8 mouse cellular contexts compared by ENCODE assay signal in genomic region chr3:68493586-68494295, GRCm38 (mm10).
A peak's percentile ranks its signal among the peaks of the same experiment; 100 is the strongest.
DNase-seq lines count a peak whose midpoint lies in the region; ATAC-seq lines count a peak whose summit lies in the region.

No protein-coding gene starts in this region.

- peak overlapping the region; percentile 81 for H3K4me2 ChIP-seq in heart, embryonic 12.5 days
- peak overlapping the region; percentile 100 for H3K4me2 ChIP-seq in kidney, embryonic 15.5 days
- peak overlapping the region; percentile 99 for H3K4me2 ChIP-seq in midbrain, embryonic 16.5 days (ENCODE audit: low read length)
- H3K4me2 ChIP-seq in stomach, embryonic 16.5 days (ENCODE audit: low read depth, low read length) = peak overlapping the region; percentile 93

- H3K36me3 ChIP-seq in heart, embryonic 12.5 days = peaks cover 4% of the 10 kb centered on the region
- H3K36me3 ChIP-seq in kidney, embryonic 15.5 days = no peaks in the 10 kb centered on the region
- no peaks in the 10 kb centered on the region for H3K36me3 ChIP-seq in midbrain, embryonic 16.5 days (ENCODE audit: control insufficient read depth, insufficient read depth, low read length)
- no peaks in the 10 kb centered on the region for H3K36me3 ChIP-seq in stomach, embryonic 16.5 days (ENCODE audit: control insufficient read depth, insufficient read depth, low read length)

- ATAC-seq in heart, embryonic 12.5 days (ENCODE audit: insufficient number of reproducible peaks, low FRiP score) = peak; percentile 83
- ATAC-seq in kidney, embryonic 15.5 days (replicated peaks; ENCODE audit: low FRiP score) = peak; percentile 84
- peak; percentile 80 for ATAC-seq in midbrain, embryonic 16.5 days
- ATAC-seq in stomach, embryonic 16.5 days (ENCODE audit: insufficient read depth, low FRiP score) = peak; percentile 79

- H3K4me3 ChIP-seq in heart, embryonic 12.5 days = peak overlapping the region; percentile 87
- peak overlapping the region; percentile 78 for H3K4me3 ChIP-seq in kidney, embryonic 15.5 days (replicated peaks)
- H3K4me3 ChIP-seq in midbrain, embryonic 16.5 days (ENCODE audit: low read depth, low read length) = peak overlapping the region; percentile 54
- peak overlapping the region; percentile 79 for H3K4me3 ChIP-seq in stomach, embryonic 16.5 days (replicated peaks; ENCODE audit: low read length)

- under 1% methylated on average over 57 of the region's 70 CpGs for WGBS in heart, embryonic 12.5 days
- under 1% methylated on average over 65 of the region's 70 CpGs for WGBS in kidney, embryonic 15.5 days
- under 1% methylated on average over 51 of the region's 70 CpGs for WGBS in midbrain, embryonic 16.5 days
- WGBS in stomach, embryonic 16.5 days = under 1% methylated on average over 66 of the region's 70 CpGs

- DNase-seq in spleen, adult 12 weeks (ENCODE audit: low spot score) = peak; percentile 42
- DNase-seq in spleen, postnatal 14 days (ENCODE audit: low spot score in 2 of 2) = no peak
- peak; percentile 49 for DNase-seq in fibroblast of lung, adult 2 months (ENCODE audit: low read depth)
- peak; percentile 75 for DNase-seq in liver

- no peaks in the 10 kb centered on the region for H3K27me3 ChIP-seq in heart, embryonic 12.5 days (replicated peaks)
- no peaks in the 10 kb centered on the region for H3K27me3 ChIP-seq in kidney, embryonic 15.5 days
- H3K27me3 ChIP-seq in midbrain, embryonic 16.5 days (ENCODE audit: control insufficient read depth, insufficient read depth, low read depth, low read length) = no peaks in the 10 kb centered on the region
- H3K27me3 ChIP-seq in stomach, embryonic 16.5 days (ENCODE audit: control insufficient read depth, insufficient read depth, low read length) = no peaks in the 10 kb centered on the region

- H3K9me3 ChIP-seq in heart, embryonic 12.5 days (replicated peaks) = no peaks in the 10 kb centered on the region
- no peaks in the 10 kb centered on the region for H3K9me3 ChIP-seq in kidney, embryonic 15.5 days (replicated peaks)
- H3K9me3 ChIP-seq in midbrain, embryonic 16.5 days (replicated peaks; ENCODE audit: control insufficient read depth, low read length, poor library complexity, severe bottlenecking) = no peaks in the 10 kb centered on the region
- H3K9me3 ChIP-seq in stomach, embryonic 16.5 days (replicated peaks; ENCODE audit: control insufficient read depth, low read length) = no peaks in the 10 kb centered on the region

- H3K27ac ChIP-seq in heart, embryonic 12.5 days (ENCODE audit: poor library complexity, severe bottlenecking) = peak overlapping the region; percentile 99
- peak overlapping the region; percentile 98 for H3K27ac ChIP-seq in kidney, embryonic 15.5 days
- H3K27ac ChIP-seq in midbrain, embryonic 16.5 days (ENCODE audit: low read length) = peak overlapping the region; percentile 77
- H3K27ac ChIP-seq in stomach, embryonic 16.5 days (ENCODE audit: low read length) = peak overlapping the region; percentile 95

- peaks cover 34% of the 10 kb centered on the region for H3K4me1 ChIP-seq in heart, embryonic 12.5 days (replicated peaks)
- peaks cover 47% of the 10 kb centered on the region for H3K4me1 ChIP-seq in kidney, embryonic 15.5 days
- peaks cover 13% of the 10 kb centered on the region for H3K4me1 ChIP-seq in midbrain, embryonic 16.5 days (ENCODE audit: control insufficient read depth, insufficient read depth, low read length)
- peaks cover 11% of the 10 kb centered on the region; the same call in 1 of the 2 replicates for H3K4me1 ChIP-seq in stomach, embryonic 16.5 days (ENCODE audit: control insufficient read depth, insufficient read depth, low read length)

- peak overlapping the region; percentile 95 for H3K9ac ChIP-seq in heart, embryonic 12.5 days
- peak overlapping the region; percentile 86 for H3K9ac ChIP-seq in kidney, embryonic 15.5 days
- peak overlapping the region; percentile 78 for H3K9ac ChIP-seq in midbrain, embryonic 16.5 days (ENCODE audit: low read depth, low read length)
- peak overlapping the region; percentile 88 for H3K9ac ChIP-seq in stomach, embryonic 16.5 days (ENCODE audit: low read length)

Comparison
In these comparisons a context has a peak if more than half of its experiments do, and no peak if none do; other contexts are left out.
1. DNase-seq: peak in spleen, adult 12 weeks (single experiment), fibroblast of lung, adult 2 months (single experiment) and liver (single experiment); none in spleen, postnatal 14 days (0 of 2).
2. Peak in every context shown above with its lines, with median percentiles within 50 percentile points of each other: ATAC-seq, H3K27ac ChIP-seq, H3K4me2 ChIP-seq, H3K4me3 ChIP-seq and H3K9ac ChIP-seq.